Mouse (Mus musculus): Measurements from ENCODE around the gene Tmcc3.
A peak's percentile ranks its signal among the peaks of the same experiment; 100 is the strongest.

Tmcc3 gene

GRCm38 (mm10) chr10:94311511-94312006, at the start of gene Tmcc3:
TSS of gene Tmcc3 (plus strand) at chr10:94311949.
- peak; percentile 33 for DNase-seq (ENCODE audit: low read depth, low spot score)

- no peak for DNase-seq (ENCODE audit: low read depth, low spot score)
Observed at GRCm38 (mm10) chr10:94262646-94263045, 49.1 kb upstream of the Tmcc3 start.

GRCm38 (mm10) chr10:94263211-94263610, 48.5 kb upstream of the Tmcc3 start:
- DNase-seq (ENCODE audit: low read depth, low spot score): no peak

- DNase-seq (ENCODE audit: low read depth, low spot score): peak; percentile 29
Observed at GRCm38 (mm10) chr10:94265656-94266542, 45.9 kb upstream of the Tmcc3 start.

GRCm38 (mm10) chr10:94275321-94275720, 36.4 kb upstream of the Tmcc3 start:
- no peak for DNase-seq (ENCODE audit: low read depth, low spot score)

- no peak for DNase-seq (ENCODE audit: low read depth, low spot score)
Observed at GRCm38 (mm10) chr10:94276511-94276910, 35.2 kb upstream of the Tmcc3 start.

GRCm38 (mm10) chr10:94282179-94282578, 29.6 kb upstream of the Tmcc3 start:
- peak; percentile 46 for DNase-seq (ENCODE audit: low read depth, low spot score)

- DNase-seq (ENCODE audit: low read depth, low spot score): no peak
Observed at GRCm38 (mm10) chr10:94282797-94283196, 29.0 kb upstream of the Tmcc3 start.

- DNase-seq (ENCODE audit: low read depth, low spot score): no peak
Observed at GRCm38 (mm10) chr10:94294437-94294836, 17.3 kb upstream of the Tmcc3 start.

GRCm38 (mm10) chr10:94294933-94295750, 16.6 kb upstream of the Tmcc3 start:
- peak; percentile 83 for DNase-seq (ENCODE audit: low read depth, low spot score)

GRCm38 (mm10) chr10:94295923-94296605, 15.7 kb upstream of the Tmcc3 start:
- no peak for DNase-seq (ENCODE audit: low read depth, low spot score)

GRCm38 (mm10) chr10:94298471-94298870, 13.3 kb upstream of the Tmcc3 start, which contains the start of gene Gm4792:
TSS of gene Gm4792 (minus strand) at chr10:94298703.
- no peak for DNase-seq (ENCODE audit: low read depth, low spot score)

- DNase-seq (ENCODE audit: low read depth, low spot score): no peak
Observed at GRCm38 (mm10) chr10:94299301-94299700, 12.4 kb upstream of the Tmcc3 start.

- DNase-seq (ENCODE audit: low read depth, low spot score): no peak
Observed at GRCm38 (mm10) chr10:94304064-94304657, 7.6 kb upstream of the Tmcc3 start.

GRCm38 (mm10) chr10:94305526-94305925, 6.2 kb upstream of the Tmcc3 start:
- DNase-seq (ENCODE audit: low read depth, low spot score): no peak

GRCm38 (mm10) chr10:94310499-94311267, 1.1 kb upstream of the Tmcc3 start:
- no peak for DNase-seq (ENCODE audit: low read depth, low spot score)

GRCm38 (mm10) chr10:94312007-94312715, 412 bp downstream of the Tmcc3 start:
- DNase-seq (ENCODE audit: low read depth, low spot score): peak; percentile 25

GRCm38 (mm10) chr10:94313146-94313545, 1.4 kb downstream of the Tmcc3 start:
- no peak for DNase-seq (ENCODE audit: low read depth, low spot score)

GRCm38 (mm10) chr10:94318574-94318973, 6.8 kb downstream of the Tmcc3 start:
- peak; percentile 75 for DNase-seq (ENCODE audit: low read depth, low spot score)

- peak; percentile 24 for DNase-seq (ENCODE audit: low read depth, low spot score)
Observed at GRCm38 (mm10) chr10:94329962-94330361, 18.2 kb downstream of the Tmcc3 start.
